Mouse (Mus musculus) right cerebral cortex, adult 18-20 months (tissue): Measurements from ENCODE around the gene Rab13.

Experiments
- DNase-seq: peaks from one replicate; pipeline ENCODE4 v3.0.0; 2022; ENCODE audit warnings: mixed read lengths

The Rab13 gene

DNA sequence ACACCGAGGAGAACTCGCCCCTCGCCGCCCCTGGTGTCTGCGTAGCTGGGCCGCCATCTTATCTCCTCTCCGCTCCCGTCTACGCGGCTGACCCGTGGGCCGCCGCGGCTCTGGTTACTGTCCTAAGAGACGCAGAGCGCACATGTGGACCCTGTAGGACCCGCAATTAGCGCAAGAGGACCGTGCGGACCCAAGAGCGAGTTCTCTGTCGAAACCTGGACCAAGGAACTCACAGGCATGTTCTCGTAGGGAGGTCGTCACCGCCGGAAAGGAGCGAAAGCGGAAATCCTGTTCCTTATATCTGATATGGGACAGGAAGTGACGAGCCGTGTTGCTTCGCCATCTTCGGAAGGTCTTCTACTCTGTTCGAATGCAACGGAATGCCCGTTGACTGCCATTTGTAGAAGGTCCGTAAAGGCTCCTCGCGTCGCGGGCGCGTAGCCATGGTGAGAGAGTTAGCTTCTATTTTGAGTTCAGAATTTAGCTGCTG lies at the start of gene Rab13, which contains the start of gene Rps27:
Rab13 (plus strand) TSS at position 319 of the 490 bp plus-strand sequence.
Rps27 (minus strand) TSS at position 275 of the 490 bp plus-strand sequence.
- peak; percentile 93 for DNase-seq

- no peak for DNase-seq
Observed at GRCm38 (mm10) chr3:90179566-90179965, 33.9 kb upstream of the Rab13 start.

- no peak for DNase-seq
Observed at GRCm38 (mm10) chr3:90183581-90183980, 29.9 kb upstream of the Rab13 start.

GRCm38 (mm10) chr3:90190859-90191510 lies 22.5 kb upstream of the Rab13 start:
- no peak for DNase-seq

- DNase-seq, result no peak
Observed at GRCm38 (mm10) chr3:90194759-90195158, 18.7 kb upstream of the Rab13 start.

DNA sequence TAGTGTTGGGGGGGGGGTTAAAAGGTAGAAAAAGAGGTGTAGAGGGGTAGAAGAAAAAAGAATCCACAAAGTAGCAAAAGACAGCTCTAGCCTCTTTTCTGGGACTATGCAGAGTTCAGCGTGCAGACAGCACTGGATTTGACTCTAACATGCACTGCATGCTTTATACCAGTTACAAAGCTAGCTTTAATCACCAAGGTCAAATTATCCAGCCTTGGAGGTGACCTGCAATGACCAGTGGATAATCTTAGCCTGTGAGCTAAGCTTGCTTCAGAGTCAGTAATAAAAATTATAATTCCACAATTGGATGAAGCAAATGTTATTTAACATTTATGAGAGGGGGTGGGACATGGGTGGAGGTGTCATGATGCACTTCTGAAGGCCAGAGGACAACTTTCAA lies 17.9 kb upstream of the Rab13 start:
- DNase-seq, result no peak

DNA sequence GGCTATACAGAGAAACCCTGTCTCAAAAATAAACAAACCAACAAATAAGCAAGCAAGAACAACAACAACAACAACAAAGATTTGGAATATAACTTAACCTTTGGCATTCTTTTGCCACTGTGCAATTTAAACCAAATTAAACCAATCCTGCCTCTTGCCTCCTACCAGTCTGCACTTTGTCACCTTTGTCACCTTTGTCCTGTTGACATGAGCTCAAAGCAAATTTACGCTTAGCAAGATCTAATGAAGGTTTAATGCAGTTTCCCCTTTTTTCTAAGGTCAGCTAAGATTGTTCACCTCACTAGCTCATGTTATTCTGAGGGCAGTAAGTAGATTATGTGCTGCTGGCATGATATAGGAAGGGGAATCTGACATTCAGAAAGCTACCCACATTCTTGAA lies 15.9 kb upstream of the Rab13 start:
- no peak for DNase-seq

DNA sequence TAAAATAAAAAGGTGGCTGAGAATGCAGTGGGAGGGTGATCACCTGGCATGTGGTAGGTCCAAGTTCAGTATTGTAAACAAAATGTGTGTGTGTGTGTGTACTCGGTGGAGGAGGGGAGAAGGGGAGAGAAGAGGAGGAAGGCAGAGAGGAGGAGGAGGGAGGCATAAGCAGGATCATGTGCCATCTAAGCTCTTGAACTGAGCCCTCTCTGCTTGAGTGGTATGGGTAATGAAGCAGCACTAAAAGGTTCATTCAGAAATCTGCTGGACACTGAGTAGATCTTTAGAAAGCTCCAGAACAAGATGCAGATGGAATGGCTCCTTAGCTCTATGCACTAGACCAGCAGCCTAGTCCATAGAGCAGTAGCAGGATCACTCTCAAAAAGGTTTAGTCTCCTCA lies 10.6 kb upstream of the Rab13 start:
- no peak for DNase-seq

DNA sequence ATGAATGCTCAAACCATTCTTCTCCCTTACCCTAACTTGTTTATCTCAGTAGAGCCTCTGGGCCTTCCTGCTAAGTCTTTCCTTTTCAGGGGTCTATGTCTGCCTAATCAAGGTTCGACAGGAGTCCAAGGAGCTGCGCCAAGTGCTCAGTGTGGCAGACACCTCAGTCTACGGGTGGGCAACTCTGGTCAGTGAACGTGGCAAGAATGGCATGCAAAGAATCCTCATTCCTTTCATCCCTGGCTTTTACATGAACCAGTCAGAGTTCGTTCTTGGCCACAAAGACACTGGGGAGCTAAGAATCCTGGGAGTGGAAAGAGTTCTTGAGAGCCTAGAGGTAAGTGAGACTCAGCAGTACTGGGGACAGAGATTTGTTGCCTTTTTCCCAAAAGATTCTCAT lies 9.9 kb upstream of the Rab13 start:
- no peak for DNase-seq

GRCm38 (mm10) chr3:90204582-90204981 lies 8.9 kb upstream of the Rab13 start:
- no peak for DNase-seq

DNA sequence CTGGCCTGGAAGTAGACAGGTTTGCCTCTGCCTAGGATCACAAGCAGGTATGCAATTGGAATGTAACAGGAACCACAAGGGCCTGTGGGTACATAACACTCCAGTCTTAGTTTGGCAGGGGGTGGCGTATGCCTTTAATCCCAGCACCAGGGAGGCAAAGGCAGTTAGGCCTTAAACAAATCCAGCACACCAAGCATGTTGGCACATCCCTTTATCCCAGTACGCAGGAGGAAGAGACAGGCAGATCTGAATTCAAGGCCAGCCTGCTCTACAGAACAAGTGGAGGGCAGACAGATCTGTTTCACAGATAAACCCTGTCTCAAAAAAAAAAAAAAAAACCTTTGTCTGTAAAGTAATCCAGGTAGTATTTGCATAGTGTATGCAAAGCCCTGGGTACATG lies 4.8 kb upstream of the Rab13 start:
- no peak for DNase-seq

DNA sequence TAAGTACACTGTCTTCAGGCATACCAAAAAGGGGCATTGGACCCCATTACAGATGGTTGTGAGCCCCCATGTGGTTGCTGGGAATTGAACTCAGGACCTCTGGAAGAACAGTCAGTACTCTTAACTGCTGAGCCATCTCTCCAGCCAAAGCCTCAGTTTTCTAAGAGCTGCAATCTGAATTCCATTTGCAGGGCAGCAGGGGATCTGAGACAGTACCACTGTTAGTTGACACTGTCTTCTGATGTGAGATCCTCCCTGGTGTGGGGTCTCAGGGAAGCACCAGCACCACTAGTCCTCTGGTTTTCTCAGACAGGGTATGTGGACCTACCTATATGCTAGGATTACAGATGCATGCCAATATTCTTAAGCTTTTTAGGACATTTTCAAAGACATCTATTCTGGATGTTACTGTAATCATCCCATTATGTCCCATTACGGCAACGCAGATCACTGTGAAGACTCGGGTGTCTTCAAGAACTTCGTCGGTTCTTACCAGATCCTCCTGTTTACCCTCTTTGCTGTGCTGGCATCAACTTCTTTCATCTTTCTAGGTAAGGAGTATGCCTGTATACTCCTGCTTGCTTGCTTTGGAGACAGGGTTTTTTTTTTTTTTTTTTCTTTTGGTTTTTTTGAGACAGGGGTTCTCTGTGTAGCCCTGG lies 3.5 kb upstream of the Rab13 start:
- DNase-seq, result no peak

- no peak for DNase-seq
Observed at GRCm38 (mm10) chr3:90211475-90212398, 1.8 kb upstream of the Rab13 start.

- no peak for DNase-seq
Observed at GRCm38 (mm10) chr3:90212723-90213122, 772 bp upstream of the Rab13 start.

DNA sequence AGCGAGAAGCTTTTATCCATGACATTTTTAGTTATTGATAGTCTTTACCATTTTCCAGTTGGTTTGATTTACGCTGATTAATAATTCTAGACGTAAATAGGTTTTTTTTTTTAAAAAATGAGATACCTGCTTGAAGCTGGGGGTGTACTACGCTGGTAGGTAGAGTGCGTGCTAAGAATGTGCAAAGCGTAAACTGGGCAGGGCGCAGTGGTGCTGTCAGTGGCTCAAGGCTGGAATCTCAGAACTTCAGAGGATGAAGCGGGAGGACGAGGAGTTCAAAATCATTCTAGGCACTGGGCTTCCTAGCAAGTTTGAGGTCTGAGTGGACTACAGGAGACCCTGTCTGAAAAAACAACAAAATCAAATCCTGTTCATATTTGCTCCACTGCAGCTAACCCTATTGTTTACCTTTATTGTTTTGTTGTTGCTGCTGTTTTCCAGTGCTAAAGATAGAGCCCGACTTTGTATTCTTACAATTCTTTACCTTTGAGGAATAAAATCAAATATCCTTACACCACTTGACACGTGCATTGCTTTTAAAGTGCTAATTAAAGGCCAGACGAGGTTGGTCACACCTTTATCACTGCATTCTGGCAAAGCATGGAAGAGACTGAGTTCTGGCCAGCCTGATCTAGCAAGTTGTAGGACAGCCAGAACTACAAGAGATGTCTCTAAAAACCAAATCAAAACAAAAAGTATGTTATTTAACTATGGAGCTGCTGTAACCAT lies 625 bp downstream of the Rab13 start:
- peak; percentile 13 for DNase-seq

DNA sequence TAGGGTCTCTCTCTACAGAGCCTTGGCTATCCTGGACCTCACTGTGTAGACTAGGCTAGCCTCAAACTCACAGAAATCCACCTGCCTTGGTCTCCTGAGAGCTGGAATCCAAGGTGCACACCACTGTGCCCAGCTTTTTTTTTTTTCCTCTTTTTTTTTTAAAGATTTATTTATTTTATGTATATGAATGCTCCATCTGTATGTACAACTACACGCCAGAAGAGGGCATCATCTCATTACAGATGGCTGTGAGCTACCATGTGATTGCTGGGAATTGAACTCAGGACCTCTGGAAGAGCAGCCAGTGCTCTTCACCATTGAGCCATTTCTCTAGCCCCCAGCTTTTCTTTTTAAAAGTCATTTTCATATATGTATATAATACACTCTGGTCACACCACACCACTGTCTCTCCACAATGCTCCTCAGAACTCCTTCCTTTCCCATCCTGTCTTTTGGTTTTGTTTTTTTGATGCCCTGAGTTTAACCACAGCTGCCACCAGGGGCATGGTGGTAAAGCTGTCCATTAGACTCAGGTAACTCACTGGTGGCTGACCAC lies 2.4 kb downstream of the Rab13 start:
- no peak for DNase-seq

DNA sequence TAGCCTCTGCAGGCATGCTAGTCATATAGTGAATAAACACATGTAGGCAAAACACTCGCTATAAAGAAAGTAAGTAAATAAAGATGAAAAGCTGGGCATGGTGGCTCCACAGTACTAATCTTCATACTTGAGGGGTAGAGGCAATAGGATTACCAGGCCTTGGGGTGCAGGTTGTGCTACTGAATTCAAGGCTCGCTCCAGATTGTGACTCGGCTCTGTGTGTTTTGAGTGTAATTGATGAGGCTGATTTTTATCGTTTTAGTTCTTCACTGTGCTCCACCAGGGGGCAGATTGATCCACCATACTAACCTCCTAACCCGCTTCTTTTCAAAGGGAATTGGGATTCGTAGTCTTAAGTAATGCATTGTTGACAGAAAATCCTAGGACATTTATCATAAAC lies 6.6 kb downstream of the Rab13 start:
- peak; percentile 26 for DNase-seq

GRCm38 (mm10) chr3:90220531-90220951 lies 7.0 kb downstream of the Rab13 start:
- peak; percentile 35 for DNase-seq

GRCm38 (mm10) chr3:90221123-90221522 lies 7.6 kb downstream of the Rab13 start:
- DNase-seq, result no peak

DNA sequence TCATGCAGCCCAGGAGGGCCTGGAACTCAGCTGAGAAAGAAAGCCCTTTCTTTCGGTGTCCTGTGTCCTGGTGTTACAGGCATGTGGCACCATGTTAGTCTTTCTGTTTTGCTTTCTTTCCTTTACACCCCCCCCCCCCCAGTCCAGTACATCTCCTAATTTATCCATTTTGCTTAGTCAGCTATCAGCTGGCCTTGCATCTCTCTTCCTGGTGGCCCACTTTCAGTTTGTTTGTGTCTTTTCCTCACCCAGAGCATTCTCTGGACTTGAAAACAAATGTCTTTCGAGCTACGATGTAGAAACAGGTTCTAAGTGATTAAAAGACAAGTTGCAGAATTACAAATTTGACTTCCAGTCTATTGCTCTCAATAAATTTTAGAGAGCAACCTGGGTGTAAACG lies 9.0 kb downstream of the Rab13 start:
- DNase-seq, result no peak

- DNase-seq, result no peak
Observed at GRCm38 (mm10) chr3:90222941-90223340, 9.4 kb downstream of the Rab13 start.

- no peak for DNase-seq
Observed at GRCm38 (mm10) chr3:90224331-90224730, 10.8 kb downstream of the Rab13 start.
